Mouse (Mus musculus) right cerebral cortex, adult 18-20 months (tissue): ENCODE data around the gene Atp6v1fnb.

Experiments
- DNase-seq: peaks from one replicate; pipeline ENCODE4 v3.0.0; 2022; ENCODE audit warnings: mixed read lengths

The Atp6v1fnb gene

GRCm38 (mm10) chr6:29471137-29471536 lies at the start of gene Atp6v1fnb:
Atp6v1fnb (plus strand) TSS chr6:29471437.
- no peak for DNase-seq

- DNase-seq, result no peak
These were observed 46.1 kb upstream of the Atp6v1fnb start for GRCm38 (mm10) chr6:29425118-29425517.

GRCm38 (mm10) chr6:29426331-29426730 lies 44.9 kb upstream of the Atp6v1fnb start:
- DNase-seq, result no peak

GRCm38 (mm10) chr6:29428171-29428570 lies 43.1 kb upstream of the Atp6v1fnb start:
- DNase-seq, result no peak

GRCm38 (mm10) chr6:29430681-29431420 lies 40.4 kb upstream of the Atp6v1fnb start:
- DNase-seq, result no peak

GRCm38 (mm10) chr6:29431473-29431872 lies 39.8 kb upstream of the Atp6v1fnb start:
- DNase-seq, result no peak

GRCm38 (mm10) chr6:29432156-29432555 lies 39.1 kb upstream of the Atp6v1fnb start:
- DNase-seq, result no peak

- no peak for DNase-seq
These were observed 38.6 kb upstream of the Atp6v1fnb start for GRCm38 (mm10) chr6:29432676-29433037.

GRCm38 (mm10) chr6:29433038-29433803 lies 38.0 kb upstream of the Atp6v1fnb start, which contains the start of gene Flnc:
Flnc (plus strand) TSS chr6:29433256.
- DNase-seq, result no peak

GRCm38 (mm10) chr6:29433804-29434795 lies 37.1 kb upstream of the Atp6v1fnb start:
- DNase-seq, result no peak

- DNase-seq, result no peak
These were observed 36.1 kb upstream of the Atp6v1fnb start for GRCm38 (mm10) chr6:29434911-29435691.

GRCm38 (mm10) chr6:29435940-29436451 lies 35.2 kb upstream of the Atp6v1fnb start:
- no peak for DNase-seq

- no peak for DNase-seq
These were observed 34.7 kb upstream of the Atp6v1fnb start for GRCm38 (mm10) chr6:29436461-29436934.

GRCm38 (mm10) chr6:29439251-29439650 lies 32.0 kb upstream of the Atp6v1fnb start:
- DNase-seq, result no peak

GRCm38 (mm10) chr6:29439789-29440188 lies 31.4 kb upstream of the Atp6v1fnb start:
- no peak for DNase-seq

- no peak for DNase-seq
These were observed 26.5 kb upstream of the Atp6v1fnb start for GRCm38 (mm10) chr6:29444773-29445172.

- no peak for DNase-seq
These were observed 25.9 kb upstream of the Atp6v1fnb start for GRCm38 (mm10) chr6:29445354-29445753.

GRCm38 (mm10) chr6:29449858-29450257 lies 21.4 kb upstream of the Atp6v1fnb start:
- DNase-seq, result no peak

GRCm38 (mm10) chr6:29450667-29451066 lies 20.6 kb upstream of the Atp6v1fnb start:
- DNase-seq, result no peak

- DNase-seq, result no peak
These were observed 9.7 kb upstream of the Atp6v1fnb start for GRCm38 (mm10) chr6:29461502-29461901.

GRCm38 (mm10) chr6:29463388-29463787 lies 7.8 kb upstream of the Atp6v1fnb start:
- DNase-seq, result no peak
